Mouse (Mus musculus) CD4-positive, CD25-positive, alpha-beta regulatory T cell (primary cell): ENCODE data around the gene Spint1. TPM values are rescaled to one million over a fixed set of nuclear protein-coding genes. Genes with fewer than 3 reads are reported as not detected.

Source experiments
- polyA plus RNA-seq: library from polyadenylated mRNA; unstranded; fragments of 100-300 nt; shearing (Covaris generic); gene quantifications from one replicate; pipeline ENCODE4 v1.2.1, GENCODE M21; 2017

Spint1 gene
- polyA plus RNA-seq, result 0.29 TPM

DNA sequence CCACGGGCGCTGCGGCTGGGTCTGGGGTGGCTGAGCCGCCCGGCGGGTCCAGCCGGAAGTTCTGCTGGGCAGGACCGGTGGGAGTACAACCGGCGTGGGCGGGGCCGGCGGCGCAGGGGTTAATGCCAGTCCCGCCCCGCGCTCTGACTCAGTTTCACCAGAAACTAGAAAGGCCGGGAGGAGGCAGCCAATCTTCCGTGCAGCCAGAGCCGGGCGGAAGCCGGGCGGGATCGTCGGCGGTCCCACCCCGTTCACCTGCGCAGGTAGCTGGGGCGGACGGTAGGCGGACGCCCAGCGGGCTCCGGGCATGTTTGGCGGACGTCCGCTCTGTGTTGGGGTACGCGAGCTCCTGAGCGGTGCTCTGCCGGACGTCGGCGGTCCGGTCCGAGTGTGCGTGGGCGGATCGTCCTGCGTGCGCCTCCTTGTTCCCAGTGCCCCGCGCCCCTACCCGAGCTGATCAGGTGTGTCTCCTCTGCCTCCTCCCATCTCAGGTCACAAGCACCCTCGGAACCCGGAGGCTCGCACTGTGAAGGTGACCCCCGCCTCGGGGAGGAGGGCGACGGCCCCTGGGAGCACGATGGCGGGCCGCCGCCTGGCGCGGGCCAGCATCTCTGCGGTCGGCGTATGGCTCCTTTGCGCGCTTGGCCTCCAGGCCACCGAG, at the start of gene Spint1:
Gene Spint1 (plus strand): TSS at position 153 of the 661 bp plus-strand sequence.

DNA sequence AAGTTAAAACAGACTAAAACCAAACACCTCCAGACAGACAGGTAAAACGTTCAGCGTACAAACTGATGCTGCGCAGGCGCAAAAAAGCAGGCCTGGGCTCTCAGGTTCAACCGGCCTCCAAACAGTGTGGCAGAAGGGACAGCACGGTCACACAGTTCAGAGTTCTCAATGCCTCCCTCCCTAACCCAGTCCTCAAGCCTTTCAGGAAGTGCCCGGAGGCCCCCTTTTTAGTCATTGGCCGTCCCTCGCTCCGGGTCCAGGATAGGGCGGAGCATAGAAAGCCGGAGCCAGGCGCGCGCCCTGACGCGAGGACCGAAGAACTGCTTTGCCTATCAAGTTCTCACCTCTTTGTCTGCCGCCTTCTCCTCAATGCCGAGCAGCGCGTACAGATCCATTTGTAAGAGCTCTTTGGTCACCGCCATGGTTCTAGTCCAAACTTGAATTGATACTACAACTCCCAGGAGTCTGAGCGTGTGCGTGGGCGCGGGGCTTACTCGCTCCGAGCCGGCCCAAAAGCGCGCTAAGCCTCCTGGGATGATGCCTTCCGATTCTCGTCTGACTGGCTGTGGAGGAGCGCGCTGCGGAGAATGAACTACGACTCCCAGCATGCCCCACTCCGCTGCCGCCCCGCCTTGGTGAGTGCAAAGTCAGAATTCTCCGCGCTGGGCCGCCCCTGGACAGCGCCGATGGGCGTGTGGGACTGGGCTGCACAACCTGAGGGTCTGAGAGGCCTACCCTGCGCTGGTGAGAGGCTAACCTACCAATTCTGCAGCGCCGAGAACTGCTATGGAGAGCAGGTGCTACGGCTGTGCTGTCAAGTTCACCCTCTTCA, 28.6 kb upstream of the Spint1 start, which contains the start of the genes Zfyve19 and Dnajc17:
Gene Zfyve19 (plus strand): TSS at position 274 of the 832 bp plus-strand sequence.
Gene Dnajc17 (minus strand): TSS at position 452 of the 832 bp plus-strand sequence.

DNA sequence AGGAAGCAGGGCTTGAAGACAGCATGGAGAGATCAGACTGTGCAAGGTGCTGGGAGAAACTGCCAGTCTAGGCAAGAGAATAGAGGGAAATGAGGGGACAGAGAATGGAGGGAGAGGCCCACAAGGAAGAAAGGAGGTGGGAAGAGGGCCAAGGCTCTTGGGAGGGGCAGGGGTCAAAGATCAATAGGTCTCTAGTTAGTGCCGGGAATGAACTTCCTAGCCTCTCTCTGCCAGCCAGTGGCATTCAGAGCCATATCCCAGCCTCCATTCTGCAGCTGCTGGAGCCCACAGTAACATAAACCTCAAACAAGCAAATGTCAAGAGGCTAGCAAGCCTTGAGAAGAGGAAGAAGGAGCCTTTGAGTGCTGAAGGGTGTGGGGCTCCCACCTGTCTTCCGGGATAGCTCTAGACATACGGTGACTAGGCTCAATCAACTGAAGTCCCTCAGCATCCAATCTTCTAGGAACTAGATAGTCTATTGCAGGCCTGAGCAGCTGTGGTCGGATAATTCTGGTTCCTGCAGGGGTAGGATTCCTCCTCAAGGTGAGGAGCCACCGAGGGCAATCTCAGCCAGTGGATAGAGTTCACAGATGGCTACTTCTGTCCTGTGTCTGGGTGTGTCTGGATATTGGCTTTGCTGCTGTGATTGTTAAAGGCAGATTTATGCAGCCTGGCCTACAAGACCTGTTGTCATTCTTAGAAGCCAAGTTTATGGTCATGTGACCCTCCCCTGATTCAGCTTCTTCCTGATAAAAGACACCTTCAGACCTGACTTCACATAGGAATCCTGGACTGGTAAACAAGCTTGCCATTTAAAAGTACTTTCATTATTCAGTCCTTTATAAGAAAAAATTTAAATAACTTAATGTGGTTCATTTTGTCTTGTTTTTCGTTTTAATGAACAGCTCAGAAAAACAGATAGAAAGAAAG, 7.1 kb upstream of the Spint1 start, which contains the start of gene Ppp1r14d:
Gene Ppp1r14d (minus strand): TSS at position 132 of the 930 bp plus-strand sequence.

DNA sequence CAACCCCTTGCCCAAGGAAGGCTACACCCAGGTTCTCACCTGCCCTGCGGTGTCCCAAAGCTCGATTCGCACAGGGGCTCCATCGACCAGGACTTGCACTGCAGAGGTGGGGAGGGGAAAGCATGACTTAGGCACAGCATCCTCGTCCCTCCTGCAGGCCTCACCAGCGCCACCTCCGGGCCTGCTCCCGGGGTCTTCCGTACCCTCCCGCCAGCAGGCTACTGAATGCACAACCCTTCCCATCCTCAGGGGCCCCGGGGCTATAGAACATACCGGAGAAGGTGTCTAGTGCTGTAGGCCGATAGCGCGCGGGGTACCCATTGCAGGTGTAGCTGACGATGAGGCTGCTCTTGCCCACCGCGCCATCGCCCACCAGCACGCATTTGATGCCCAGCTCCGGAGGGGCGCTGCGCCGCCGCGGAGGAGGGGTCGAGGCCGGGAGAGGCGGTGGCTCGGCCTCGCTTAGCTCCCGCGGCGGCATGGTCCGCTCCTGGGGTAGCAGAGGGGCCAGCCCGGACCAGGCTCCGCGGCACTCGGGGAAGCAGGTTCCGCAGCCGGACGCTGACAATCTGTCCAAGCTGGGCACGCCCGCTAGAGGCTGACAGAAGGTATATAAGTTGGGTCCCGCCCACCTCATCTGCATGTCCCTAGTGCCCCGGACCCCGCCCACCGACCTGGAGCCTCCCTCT, 33.6 kb downstream of the Spint1 start, which contains the start of gene Rhov:
Gene Rhov (minus strand): TSS at position 630 of the 689 bp plus-strand sequence.

DNA sequence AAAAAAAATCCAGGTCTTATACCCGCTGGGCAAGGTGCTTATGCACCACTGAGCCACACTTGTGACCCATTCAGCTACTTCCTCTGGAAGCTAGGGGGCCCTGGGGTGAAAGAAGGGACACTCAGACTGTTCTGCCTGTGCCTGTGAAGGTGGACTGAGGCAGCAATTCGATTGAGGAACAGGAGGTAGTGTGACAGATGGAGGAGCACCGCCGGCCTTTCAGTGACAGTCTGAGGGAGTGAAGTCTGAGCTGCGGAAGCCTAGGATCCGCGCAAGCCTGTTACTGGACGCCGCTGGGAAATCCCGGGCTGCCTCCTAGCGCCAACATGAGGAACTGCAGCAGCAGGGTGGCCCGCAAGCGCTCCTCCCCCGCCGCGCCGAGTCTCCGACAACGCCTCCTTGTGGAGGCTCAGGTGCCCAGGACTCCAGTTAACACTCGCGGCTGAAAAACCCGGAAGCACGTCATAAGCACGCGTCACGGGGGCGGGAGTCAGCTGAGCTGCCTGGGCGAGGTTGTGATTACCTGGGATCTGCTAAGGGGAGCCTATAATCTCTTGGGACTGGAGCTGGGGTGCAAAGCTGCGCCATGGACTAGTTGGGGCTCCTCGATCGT, 51.2 kb downstream of the Spint1 start, which contains the start of gene Vps18:
Gene Vps18 (plus strand): TSS at position 471 of the 613 bp plus-strand sequence.

Other genes starting within 250 kb of the Spint1 start
- 21.6 TPM for gene Ccdc32, start 208.0 kb upstream of the Spint1 start, polyA plus RNA-seq
- gene Rpusd2, start 202.6 kb upstream of the Spint1 start, polyA plus RNA-seq, result 2.3 TPM
- 2.5 TPM for gene Knl1, start 190.2 kb upstream of the Spint1 start, polyA plus RNA-seq
- gene Rad51, start 124.6 kb upstream of the Spint1 start, polyA plus RNA-seq, result 4.6 TPM
- gene Rmdn3, start 80.3 kb upstream of the Spint1 start, polyA plus RNA-seq, result 28.5 TPM
- gene Gchfr, start 69.6 kb upstream of the Spint1 start, polyA plus RNA-seq, result not detected
- gene Gm14137, start 62.9 kb upstream of the Spint1 start, polyA plus RNA-seq, result 0.43 TPM
- gene Zfyve19, start 28.7 kb upstream of the Spint1 start, polyA plus RNA-seq, result 52.5 TPM
- gene Dnajc17, start 28.6 kb upstream of the Spint1 start, polyA plus RNA-seq, result 21.4 TPM
- gene Ppp1r14d, start 7.5 kb upstream of the Spint1 start, polyA plus RNA-seq, result not detected
- gene Rhov, start 33.9 kb downstream of the Spint1 start, polyA plus RNA-seq, result 0.20 TPM
- 13.7 TPM for gene Vps18, start 51.4 kb downstream of the Spint1 start, polyA plus RNA-seq
- not detected for gene Dll4, start 88.4 kb downstream of the Spint1 start, polyA plus RNA-seq
- not detected for gene Chac1, start 113.9 kb downstream of the Spint1 start, polyA plus RNA-seq
- 5.5 TPM for gene Ino80, start 240.3 kb downstream of the Spint1 start, polyA plus RNA-seq